Mouse (Mus musculus) thymus, adult 2 months (tissue): ENCODE results near the gene C1qbp.

ENCODE experiments used
- CTCF ChIP-seq: fragments of 200-500 bp; IDR thresholded peaks from 2 replicates; pipeline ENCODE4 v1.5.1; 2012; ENCODE audit warnings: mild to moderate bottlenecking, control low read depth, low read length, moderate library complexity, borderline replicate concordance; ENCODE audit not compliant: control insufficient read depth, poor library complexity, insufficient read depth; ENCODE audit errors: extremely low read depth
- POLR2A ChIP-seq: fragments of 200-500 bp; IDR thresholded peaks from 2 replicates; pipeline ENCODE4 v1.6.1; 2012; ENCODE audit warnings: mild to moderate bottlenecking, low read length, control low read depth, moderate library complexity; ENCODE audit not compliant: control insufficient read depth, poor library complexity, insufficient read depth; ENCODE audit errors: extremely low read depth

- peak; percentile 59; the same call in 1 of the 2 replicates for TF ChIP-seq CTCF
- TF ChIP-seq POLR2A: peak; percentile 63; the same call in 1 of the 2 replicates
Observed at GRCm38 (mm10) chr11:71019201-71020068, 36.6 kb upstream of the C1qbp start, which contains the start of the genes Mis12 and Derl2.
